Mouse (Mus musculus) stomach, embryonic 16.5 days (tissue): ENCODE data around the gene Slc28a1. TPM values are rescaled to one million over a fixed set of nuclear protein-coding genes. Genes with fewer than 3 reads are reported as not detected.
"Not testable (repeated sequence)": the region's sequence is repeated elsewhere in the genome, so short reads cannot be mapped to it uniquely, and the experiment has no call there.

ENCODE experiments used
- ATAC-seq: fragments of 200-750 bp; cut with Nextera tagmentation; 2 replicates; pipeline ENCODE4 v1.8.0; 2017; ENCODE audit warnings: moderate number of reproducible peaks, moderate TSS enrichment; ENCODE audit not compliant: insufficient read depth, low FRiP score
- H3K27ac ChIP-seq: fragments of 300-500 bp; sonication (generic); 2 replicates; pipeline ENCODE4 v1.5.1; 2014; ENCODE audit warnings: low read length
- H3K27me3 ChIP-seq: fragments of 300-500 bp; sonication (generic); 2 replicates; pipeline ENCODE4 v1.6.1; 2014; ENCODE audit warnings: low read length, control low read depth, mixed read lengths; ENCODE audit not compliant: control insufficient read depth, insufficient read depth
- H3K36me3 ChIP-seq: fragments of 300-500 bp; sonication (generic); 2 replicates; pipeline ENCODE4 v1.6.1; 2014; ENCODE audit warnings: low read length; ENCODE audit not compliant: control insufficient read depth, insufficient read depth
- H3K4me1 ChIP-seq: fragments of 300-500 bp; sonication (generic); 2 replicates; pipeline ENCODE4 v1.6.1; 2014; ENCODE audit warnings: low read length, control low read depth, mixed read lengths; ENCODE audit not compliant: control insufficient read depth, insufficient read depth
- H3K4me2 ChIP-seq: fragments of 300-500 bp; sonication (generic); 2 replicates; pipeline ENCODE4 v1.6.1; 2014; ENCODE audit warnings: low read depth, low read length, mixed read lengths
- H3K4me3 ChIP-seq: fragments of 300-500 bp; sonication (generic); replicated peaks from 2 replicates; pipeline ENCODE4 v1.5.1; 2014; ENCODE audit warnings: mild to moderate bottlenecking, low read length
- H3K9ac ChIP-seq: fragments of 300-500 bp; sonication (generic); 2 replicates; pipeline ENCODE4 v1.6.1; 2014; ENCODE audit warnings: low read length
- H3K9me3 ChIP-seq: fragments of 300-500 bp; sonication (generic); replicated peaks from 2 replicates; pipeline ENCODE4 v1.6.1; 2016; ENCODE audit warnings: low read length, control low read depth; ENCODE audit not compliant: control insufficient read depth
- WGBS: fragments of 180-500 bp; shearing (Covaris S2); extraction: QIAGEN DNeasy Blood & Tissue Kit; methylation state at CpG from one replicate; pipeline ENCODE4 v1.1.7; 2014; 5-methylcytosine and 5-hydroxymethylcytosine counted together
- polyA plus RNA-seq: library from polyadenylated mRNA; unstranded; fragments of >200 nt; fragmentation: Nextera tagmentation; extraction: Ambion mirVana; gene quantifications from 2 replicates; pipeline ENCODE4 v1.2.1, GENCODE M21; 2015

Slc28a1 gene
- polyA plus RNA-seq, 1 experiment from 2014 or later = 0.77 TPM

DNA sequence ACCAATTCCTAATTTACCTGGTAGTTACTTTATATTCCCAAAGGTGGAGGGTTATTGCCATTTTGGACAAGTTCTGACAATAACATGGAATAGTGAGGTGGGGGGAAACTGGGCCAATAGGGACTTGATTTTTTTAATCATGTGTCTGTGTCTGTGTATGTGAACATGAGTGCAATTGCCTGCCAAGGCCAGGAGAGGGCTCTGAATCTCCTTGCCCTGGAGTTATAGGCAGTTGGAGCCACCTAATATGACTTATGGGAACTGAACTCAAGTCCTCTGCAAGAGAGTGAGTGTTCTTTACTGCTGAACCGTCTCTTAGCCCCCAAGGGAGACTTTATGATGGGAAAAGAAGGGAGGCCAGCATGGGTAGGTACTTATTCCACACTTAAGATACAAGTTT, 70.1 kb downstream of the Slc28a1 start:
- H3K9ac ChIP-seq = no peak overlapping the region
- no peaks in the 10 kb centered on the region for H3K27me3 ChIP-seq
- ATAC-seq = no peak
- H3K27ac ChIP-seq = no peak overlapping the region
- H3K4me2 ChIP-seq = no peak overlapping the region
- no peak overlapping the region for H3K4me3 ChIP-seq
- H3K36me3 ChIP-seq = no peaks in the 10 kb centered on the region
- 95% methylated on average over 1 of the region's 1 CpGs for WGBS
- no peaks in the 10 kb centered on the region for H3K4me1 ChIP-seq
- no peaks in the 10 kb centered on the region for H3K9me3 ChIP-seq

DNA sequence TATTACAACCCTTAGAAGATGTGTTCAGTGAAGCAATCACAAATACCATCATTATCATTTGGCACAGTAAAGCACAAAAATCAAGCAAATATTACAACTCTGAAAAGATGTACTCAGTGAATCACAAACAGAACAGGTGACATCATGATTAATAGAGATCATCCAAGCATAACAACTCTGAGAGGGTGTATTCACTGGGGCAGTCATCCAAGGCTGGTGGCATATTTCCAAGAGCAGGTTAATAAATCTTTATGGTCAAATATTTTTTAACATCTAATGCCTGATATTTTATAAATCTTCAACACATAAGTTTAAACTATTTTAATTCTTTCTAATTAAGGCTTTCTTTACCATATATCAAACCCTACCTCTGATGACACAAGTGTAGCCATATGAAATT, 71.4 kb downstream of the Slc28a1 start:
- H3K4me2 ChIP-seq, H3K9ac ChIP-seq, H3K27ac ChIP-seq, ATAC-seq, H3K9me3 ChIP-seq, H3K27me3 ChIP-seq, H3K4me1 ChIP-seq, H3K4me3 ChIP-seq, H3K36me3 ChIP-seq: not testable (repeated sequence)

DNA sequence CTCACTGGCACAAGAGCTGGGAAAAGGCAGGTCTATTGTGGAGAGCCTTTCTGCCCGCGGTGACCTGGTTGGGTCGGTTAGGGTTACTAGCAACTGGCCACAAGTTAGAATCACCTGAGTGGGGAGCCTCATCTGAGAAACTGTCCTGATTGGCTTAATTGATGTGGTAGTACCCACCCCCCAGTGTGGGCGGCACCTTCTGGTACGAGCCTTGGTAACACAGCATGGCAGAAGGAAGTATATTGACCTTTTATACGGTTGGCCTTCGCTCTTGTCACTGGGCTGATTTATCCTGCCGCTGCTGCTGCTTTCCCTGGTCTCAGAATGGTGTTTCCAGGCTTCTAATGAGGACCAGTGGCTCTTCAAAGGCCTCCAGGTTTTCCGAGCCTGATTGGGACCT, 74.6 kb downstream of the Slc28a1 start:
- Histone ChIP-seq H3K27ac (no peak overlapping the region), H3K9ac (no peak overlapping the region), H3K36me3 (no peaks in the 10 kb centered on the region), H3K27me3 (no peaks in the 10 kb centered on the region), H3K4me1 (no peaks in the 10 kb centered on the region), H3K4me3 (no peak overlapping the region), H3K4me2 (no peak overlapping the region), H3K9me3 (no peaks in the 10 kb centered on the region)
- no peak for ATAC-seq
- 67% methylated on average over 9 of the region's 9 CpGs for WGBS

DNA sequence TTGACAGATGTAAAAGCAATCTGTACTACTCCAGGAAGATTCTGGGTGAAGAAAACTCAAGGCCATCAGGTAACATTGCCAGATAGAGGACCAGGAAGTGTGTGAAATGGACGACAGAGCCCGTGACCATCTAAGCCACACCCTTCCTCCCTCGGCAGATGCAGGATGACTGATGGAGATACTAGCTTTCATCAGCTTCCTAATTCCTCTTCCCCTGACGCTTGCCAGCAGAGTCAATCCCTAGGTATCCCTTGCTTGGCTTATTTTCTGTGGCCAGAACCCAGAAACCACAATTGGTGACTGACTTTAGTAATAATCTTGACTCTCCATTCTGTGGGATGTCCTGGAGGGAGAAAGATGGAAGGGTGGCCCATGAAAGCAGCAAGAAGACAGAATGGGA, 80.9 kb downstream of the Slc28a1 start:
- Histone ChIP-seq H3K4me2 (no peak overlapping the region), H3K9ac (no peak overlapping the region), H3K36me3 (no peaks in the 10 kb centered on the region), H3K4me1 (0 out of 2 replicates have a peak, but pooled peaks cover 5% of the 10 kb centered on the region), H3K9me3 (no peaks in the 10 kb centered on the region), H3K27me3 (no peaks in the 10 kb centered on the region), H3K27ac (no peak overlapping the region), H3K4me3 (no peak overlapping the region)
- WGBS = 43% methylated on average over 4 of the region's 4 CpGs
- ATAC-seq = no peak

DNA sequence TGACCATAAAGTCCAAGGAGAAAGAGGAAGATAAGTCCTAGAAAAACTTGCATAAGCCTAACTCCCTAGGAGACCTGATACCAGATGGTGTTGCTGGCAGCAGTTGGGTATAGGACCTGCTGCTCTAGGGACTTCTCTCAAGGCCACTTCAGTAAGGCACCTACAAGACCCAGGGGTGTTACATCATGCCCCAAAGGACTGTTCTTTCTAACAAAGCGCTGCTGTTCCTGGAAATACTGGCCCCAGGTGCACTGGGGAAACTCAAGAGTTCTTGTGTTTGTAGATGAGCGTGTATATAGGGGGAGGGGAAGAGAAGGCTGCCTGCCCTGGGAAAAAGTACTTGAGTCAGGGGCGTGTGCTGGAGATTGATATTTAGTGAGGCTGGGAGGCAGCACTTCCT, 82.2 kb downstream of the Slc28a1 start:
- Histone ChIP-seq H3K9me3 (no peaks in the 10 kb centered on the region), H3K4me3 (no peak overlapping the region), H3K36me3 (no peaks in the 10 kb centered on the region), H3K27me3 (no peaks in the 10 kb centered on the region), H3K4me2 (no peak overlapping the region), H3K4me1 (0 out of 2 replicates have a peak, but pooled peaks cover 5% of the 10 kb centered on the region), H3K9ac (no peak overlapping the region), H3K27ac (no peak overlapping the region)
- no peak for ATAC-seq
- WGBS = 28% methylated on average over 3 of the region's 3 CpGs

DNA sequence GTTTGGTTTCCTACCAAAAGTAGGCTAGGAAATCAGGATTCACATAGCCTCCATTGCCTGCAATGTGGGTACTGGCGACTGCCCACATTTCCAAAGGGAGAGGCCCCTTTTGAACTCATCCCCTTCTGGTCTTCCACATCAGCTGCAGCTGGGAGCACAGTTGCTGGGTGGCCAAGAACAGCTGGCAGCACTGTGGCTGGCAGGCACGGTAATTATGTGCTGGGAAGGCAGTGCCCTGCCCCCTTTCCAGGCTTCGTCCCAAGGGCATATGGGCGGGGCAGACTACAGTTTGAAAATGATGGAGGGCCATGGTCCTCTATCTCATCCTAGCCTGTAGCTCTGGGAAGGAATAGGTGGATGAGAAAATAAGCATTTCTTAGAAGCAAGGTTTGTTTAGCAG, 83.9 kb downstream of the Slc28a1 start:
- no peaks in the 10 kb centered on the region for H3K27me3 ChIP-seq
- H3K4me3 ChIP-seq = no peak overlapping the region
- no peak overlapping the region for H3K9ac ChIP-seq
- no peak overlapping the region for H3K27ac ChIP-seq
- 0 out of 2 replicates have a peak, but pooled peaks cover 5% of the 10 kb centered on the region for H3K4me1 ChIP-seq
- ATAC-seq = no peak
- no peaks in the 10 kb centered on the region for H3K9me3 ChIP-seq
- 42% methylated on average over 4 of the region's 4 CpGs for WGBS
- no peak overlapping the region for H3K4me2 ChIP-seq
- H3K36me3 ChIP-seq = no peaks in the 10 kb centered on the region

DNA sequence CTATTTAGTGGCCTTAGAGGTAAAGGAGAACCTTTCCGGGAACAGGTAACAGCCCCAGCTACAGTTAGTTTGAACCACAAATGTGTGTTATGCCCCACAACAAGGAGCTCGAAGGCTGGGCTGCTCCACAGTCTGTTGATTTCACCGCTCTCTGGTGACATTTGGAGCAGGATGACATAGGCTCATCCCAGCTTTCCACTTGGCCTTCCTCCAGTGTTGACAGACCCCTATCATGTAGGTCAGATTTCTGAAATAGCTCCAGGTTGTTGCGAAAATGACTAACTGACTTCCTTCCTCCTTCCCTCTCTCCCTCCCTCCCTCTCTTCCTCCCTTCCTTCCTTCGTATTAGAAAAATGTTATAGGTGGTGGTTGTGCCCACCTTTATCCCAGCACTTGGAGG, 84.5 kb downstream of the Slc28a1 start:
- whole genome bisulfite sequencing = 53% methylated on average over 5 of the region's 5 CpGs
- no peak for ATAC-seq
- Histone ChIP-seq H3K27ac (no peak overlapping the region), H3K4me2 (no peak overlapping the region), H3K27me3 (no peaks in the 10 kb centered on the region), H3K36me3 (no peaks in the 10 kb centered on the region), H3K9me3 (no peaks in the 10 kb centered on the region), H3K9ac (no peak overlapping the region), H3K4me3 (no peak overlapping the region), H3K4me1 (0 out of 2 replicates have a peak, but pooled peaks cover 5% of the 10 kb centered on the region)

DNA sequence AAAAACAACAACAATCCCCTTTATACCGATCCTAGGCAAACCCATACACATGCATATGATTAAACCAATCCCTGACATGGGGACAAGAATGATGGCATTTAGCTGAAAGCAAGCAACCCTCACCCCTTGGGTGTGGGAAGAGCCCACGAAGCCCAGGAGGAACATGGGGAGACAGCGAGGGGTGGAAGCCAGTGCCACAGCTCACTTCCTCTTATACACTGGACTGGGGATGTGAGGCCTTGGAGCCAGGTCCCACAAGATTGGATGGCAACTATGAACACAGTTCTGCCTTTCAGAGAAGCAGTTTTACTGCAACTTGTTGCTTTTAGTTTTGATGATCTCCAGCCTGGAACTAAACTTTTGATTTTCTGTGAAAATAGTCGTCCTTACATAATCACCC, 85.2 kb downstream of the Slc28a1 start:
- Histone ChIP-seq H3K36me3 (no peaks in the 10 kb centered on the region), H3K4me3 (no peak overlapping the region), H3K9me3 (no peaks in the 10 kb centered on the region), H3K4me2 (no peak overlapping the region), H3K27ac (no peak overlapping the region), H3K4me1 (0 out of 2 replicates have a peak, but pooled peaks cover 5% of the 10 kb centered on the region), H3K27me3 (no peaks in the 10 kb centered on the region), H3K9ac (no peak overlapping the region)
- WGBS = 56% methylated on average over 4 of the region's 4 CpGs
- ATAC-seq = no peak

DNA sequence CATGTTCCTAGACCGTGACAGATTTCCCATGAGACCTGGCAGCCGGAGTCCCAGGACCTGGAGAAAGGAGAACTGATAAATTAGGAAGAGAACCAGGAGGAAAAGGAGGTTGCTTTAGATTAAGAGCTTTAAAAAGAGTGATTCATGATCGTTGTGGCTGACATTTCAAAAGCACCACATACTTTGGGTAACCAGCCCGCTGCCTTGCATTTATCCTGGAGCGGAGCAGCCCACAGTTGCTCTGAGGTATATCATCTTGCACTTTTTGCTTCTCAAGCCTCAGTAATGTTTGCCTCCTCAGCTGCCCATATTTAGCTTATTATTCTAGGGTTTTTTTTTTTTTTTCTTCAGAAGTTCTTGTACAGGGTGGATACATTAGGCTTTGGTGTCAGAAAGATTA, 87.8 kb downstream of the Slc28a1 start:
- WGBS = 35% methylated on average over 5 of the region's 5 CpGs
- H3K27me3 ChIP-seq = no peaks in the 10 kb centered on the region
- no peak overlapping the region for H3K9ac ChIP-seq
- no peak overlapping the region for H3K4me2 ChIP-seq
- ATAC-seq = no peak
- no peaks in the 10 kb centered on the region for H3K9me3 ChIP-seq
- H3K27ac ChIP-seq = no peak overlapping the region
- 0 out of 2 replicates have a peak, but pooled peaks cover 5% of the 10 kb centered on the region for H3K4me1 ChIP-seq
- no peaks in the 10 kb centered on the region for H3K36me3 ChIP-seq
- H3K4me3 ChIP-seq = no peak overlapping the region

DNA sequence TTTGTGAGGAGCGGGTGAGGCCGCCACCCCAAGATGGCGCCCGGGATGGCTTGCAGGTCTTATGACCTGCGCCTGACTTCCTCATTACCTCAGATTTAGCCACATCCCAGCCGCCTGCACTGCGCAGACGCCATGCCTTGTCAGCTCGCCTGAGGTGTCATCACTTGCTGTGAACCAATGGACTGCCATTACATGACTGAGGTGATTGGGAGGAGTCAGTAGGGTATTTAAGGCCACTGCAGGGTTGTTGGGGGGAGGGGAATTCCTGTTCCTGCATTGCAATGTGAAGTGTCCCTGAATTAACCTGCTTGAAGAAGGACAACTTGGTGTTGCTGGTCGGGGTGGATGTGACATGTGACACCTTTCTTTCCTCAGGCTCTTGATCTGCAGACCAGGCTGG, 89.0 kb downstream of the Slc28a1 start:
- WGBS = 91% methylated on average over 10 of the region's 10 CpGs
- H3K4me1 ChIP-seq, ATAC-seq, H3K9me3 ChIP-seq, H3K36me3 ChIP-seq, H3K27ac ChIP-seq, H3K4me2 ChIP-seq, H3K9ac ChIP-seq, H3K27me3 ChIP-seq, H3K4me3 ChIP-seq: not testable (repeated sequence)
